Mouse (Mus musculus): ENCODE measurements around the gene Ccdc191. TPM values are rescaled to one million over a fixed set of nuclear protein-coding genes. Genes with fewer than 3 reads are reported as not detected.

Ccdc191 gene
- polyA plus RNA-seq, 1 experiment from 2014 or later = 13.2 TPM

- Histone ChIP-seq H3K27me3 (ENCODE audit: control insufficient read depth, insufficient read depth, low read length) (no peaks in the 10 kb centered on the region), H3K9me3 (replicated peaks; ENCODE audit: control insufficient read depth, low read length) (no peaks in the 10 kb centered on the region), H3K9ac (replicated peaks; ENCODE audit: low read length) (no peak overlapping the region), H3K4me2 (ENCODE audit: low read depth, low read length) (no peak overlapping the region), H3K36me3 (replicated peaks; ENCODE audit: control insufficient read depth, insufficient read depth, low read depth, low read length) (no peaks in the 10 kb centered on the region; the same call in 1 of the 2 replicates), H3K4me3 (ENCODE audit: low read depth, low read length) (no peak overlapping the region), H3K4me1 (ENCODE audit: control insufficient read depth, insufficient read depth, low read length) (no peaks in the 10 kb centered on the region), H3K27ac (replicated peaks; ENCODE audit: low read depth, low read length) (no peak overlapping the region)
- WGBS = 84% methylated on average over 3 of the region's 3 CpGs
- ATAC-seq (replicated peaks; ENCODE audit: insufficient number of reproducible peaks, low FRiP score, low TSS enrichment, low read depth) (no peak), DNase-seq (ENCODE audit: low spot score) (no peak)
These were observed 29.3 kb downstream of the Ccdc191 start for GRCm38 (mm10) chr16:43918867-43919266.

DNA sequence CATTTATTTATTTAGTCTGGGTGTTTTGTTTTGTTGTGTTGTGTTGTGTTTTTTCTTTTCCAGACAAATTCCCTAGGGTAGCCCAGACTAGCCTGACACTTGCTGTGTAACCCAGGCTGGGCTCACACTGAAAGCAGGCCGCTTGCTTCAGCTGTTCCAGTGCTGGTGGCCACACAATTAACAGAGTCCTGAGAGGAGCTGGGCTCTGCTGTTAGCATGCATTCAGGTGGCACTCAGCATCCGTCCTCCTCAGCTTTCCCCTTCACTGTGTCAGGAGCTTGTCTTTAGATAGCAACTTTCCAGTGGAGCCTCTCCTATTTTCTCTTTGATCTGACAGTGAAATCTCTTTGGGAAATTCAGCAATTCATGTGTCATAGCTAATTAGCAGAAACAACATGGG lies 32.4 kb downstream of the Ccdc191 start:
- 44% methylated on average over 2 of the region's 2 CpGs for WGBS
- ATAC-seq (replicated peaks; ENCODE audit: insufficient number of reproducible peaks, low FRiP score, low TSS enrichment, low read depth) (no peak), DNase-seq (ENCODE audit: low spot score) (no peak)
- Histone ChIP-seq H3K4me2 (ENCODE audit: low read depth, low read length) (no peak overlapping the region), H3K36me3 (replicated peaks; ENCODE audit: control insufficient read depth, insufficient read depth, low read depth, low read length) (no peaks in the 10 kb centered on the region; the same call in 1 of the 2 replicates), H3K9me3 (replicated peaks; ENCODE audit: control insufficient read depth, low read length) (no peaks in the 10 kb centered on the region), H3K4me1 (ENCODE audit: control insufficient read depth, insufficient read depth, low read length) (no peaks in the 10 kb centered on the region), H3K9ac (replicated peaks; ENCODE audit: low read length) (no peak overlapping the region), H3K27me3 (ENCODE audit: control insufficient read depth, insufficient read depth, low read length) (no peaks in the 10 kb centered on the region), H3K27ac (replicated peaks; ENCODE audit: low read depth, low read length) (no peak overlapping the region), H3K4me3 (ENCODE audit: low read depth, low read length) (no peak overlapping the region)

GRCm38 (mm10) chr16:43922630-43923029 lies 33.0 kb downstream of the Ccdc191 start:
- Histone ChIP-seq H3K4me3 (ENCODE audit: low read depth, low read length) (no peak overlapping the region), H3K27ac (replicated peaks; ENCODE audit: low read depth, low read length) (no peak overlapping the region), H3K9ac (replicated peaks; ENCODE audit: low read length) (no peak overlapping the region), H3K36me3 (replicated peaks; ENCODE audit: control insufficient read depth, insufficient read depth, low read depth, low read length) (no peaks in the 10 kb centered on the region; the same call in 1 of the 2 replicates), H3K9me3 (replicated peaks; ENCODE audit: control insufficient read depth, low read length) (no peaks in the 10 kb centered on the region), H3K4me2 (ENCODE audit: low read depth, low read length) (no peak overlapping the region), H3K27me3 (ENCODE audit: control insufficient read depth, insufficient read depth, low read length) (no peaks in the 10 kb centered on the region), H3K4me1 (ENCODE audit: control insufficient read depth, insufficient read depth, low read length) (no peaks in the 10 kb centered on the region)
- WGBS = 62% methylated on average over 3 of the region's 3 CpGs
- DNase-seq (ENCODE audit: low spot score) (no peak), ATAC-seq (replicated peaks; ENCODE audit: insufficient number of reproducible peaks, low FRiP score, low TSS enrichment, low read depth) (no peak)

DNA sequence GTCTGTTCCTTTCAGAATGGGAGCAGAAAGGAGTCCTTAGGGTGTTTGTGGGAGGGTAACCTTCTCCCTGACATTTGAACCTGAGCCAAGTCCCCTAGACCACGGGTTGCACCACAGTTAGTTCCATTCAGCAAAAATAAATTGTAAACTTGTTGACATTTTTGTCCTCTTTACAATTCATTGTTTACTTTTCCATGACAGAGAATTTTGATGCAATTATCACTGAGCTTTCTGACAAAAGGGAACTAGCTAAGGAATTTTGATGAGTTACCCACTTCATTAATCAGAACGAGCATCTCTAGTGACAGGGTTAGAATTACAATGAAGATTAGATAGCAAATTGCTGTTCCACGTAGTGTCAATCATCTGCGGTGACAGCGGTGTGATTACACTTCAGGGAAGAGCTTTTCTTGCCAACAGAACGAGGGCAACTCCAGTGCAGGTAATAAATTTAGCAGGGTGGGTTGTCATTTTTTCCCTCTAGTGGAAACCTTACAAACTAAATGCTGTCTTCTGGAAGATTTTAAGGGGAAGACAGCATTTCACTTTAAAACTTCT lies 35.5 kb downstream of the Ccdc191 start:
- Histone ChIP-seq H3K9me3 (replicated peaks; ENCODE audit: control insufficient read depth, low read length) (no peaks in the 10 kb centered on the region), H3K4me2 (ENCODE audit: low read depth, low read length) (no peak overlapping the region), H3K27me3 (ENCODE audit: control insufficient read depth, insufficient read depth, low read length) (no peaks in the 10 kb centered on the region), H3K4me3 (ENCODE audit: low read depth, low read length) (no peak overlapping the region), H3K4me1 (ENCODE audit: control insufficient read depth, insufficient read depth, low read length) (no peaks in the 10 kb centered on the region), H3K27ac (replicated peaks; ENCODE audit: low read depth, low read length) (no peak overlapping the region), H3K36me3 (replicated peaks; ENCODE audit: control insufficient read depth, insufficient read depth, low read depth, low read length) (no peaks in the 10 kb centered on the region), H3K9ac (replicated peaks; ENCODE audit: low read length) (no peak overlapping the region)
- 69% methylated on average over 6 of the region's 6 CpGs for WGBS
- ATAC-seq (replicated peaks; ENCODE audit: insufficient number of reproducible peaks, low FRiP score, low TSS enrichment, low read depth) = no peak
- DNase-seq (ENCODE audit: low spot score) = no peak

DNA sequence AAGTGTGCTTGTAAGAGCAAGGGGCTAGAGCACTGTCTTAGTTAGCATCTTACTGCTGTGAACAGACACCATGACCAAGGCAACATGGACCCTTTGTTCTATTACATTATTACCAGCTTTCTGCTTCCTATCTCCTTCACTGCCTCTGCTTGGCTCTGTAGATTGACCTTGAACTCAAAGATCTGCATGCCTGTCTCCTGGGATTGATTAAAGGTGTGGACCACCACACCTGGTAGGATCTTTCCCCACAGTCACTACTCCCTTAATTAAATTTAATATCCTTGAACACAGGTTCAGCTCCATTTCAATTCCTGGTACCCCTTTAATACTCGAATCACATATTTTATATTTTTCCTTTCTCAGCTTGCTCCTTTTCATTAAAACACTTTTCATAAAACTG lies 36.2 kb downstream of the Ccdc191 start:
- 89% methylated on average over 1 of the region's 1 CpGs for WGBS
- no peak overlapping the region for H3K4me3 ChIP-seq (ENCODE audit: low read depth, low read length)
- no peaks in the 10 kb centered on the region for H3K4me1 ChIP-seq (ENCODE audit: control insufficient read depth, insufficient read depth, low read length)
- H3K9ac ChIP-seq (replicated peaks; ENCODE audit: low read length) = no peak overlapping the region
- H3K4me2 ChIP-seq (ENCODE audit: low read depth, low read length) = no peak overlapping the region
- no peak overlapping the region for H3K27ac ChIP-seq (replicated peaks; ENCODE audit: low read depth, low read length)
- no peaks in the 10 kb centered on the region for H3K27me3 ChIP-seq (ENCODE audit: control insufficient read depth, insufficient read depth, low read length)
- H3K36me3 ChIP-seq (replicated peaks; ENCODE audit: control insufficient read depth, insufficient read depth, low read depth, low read length) = no peaks in the 10 kb centered on the region
- ATAC-seq (replicated peaks; ENCODE audit: insufficient number of reproducible peaks, low FRiP score, low TSS enrichment, low read depth) (no peak), DNase-seq (ENCODE audit: low spot score) (no peak)
- no peaks in the 10 kb centered on the region for H3K9me3 ChIP-seq (replicated peaks; ENCODE audit: control insufficient read depth, low read length)

DNA sequence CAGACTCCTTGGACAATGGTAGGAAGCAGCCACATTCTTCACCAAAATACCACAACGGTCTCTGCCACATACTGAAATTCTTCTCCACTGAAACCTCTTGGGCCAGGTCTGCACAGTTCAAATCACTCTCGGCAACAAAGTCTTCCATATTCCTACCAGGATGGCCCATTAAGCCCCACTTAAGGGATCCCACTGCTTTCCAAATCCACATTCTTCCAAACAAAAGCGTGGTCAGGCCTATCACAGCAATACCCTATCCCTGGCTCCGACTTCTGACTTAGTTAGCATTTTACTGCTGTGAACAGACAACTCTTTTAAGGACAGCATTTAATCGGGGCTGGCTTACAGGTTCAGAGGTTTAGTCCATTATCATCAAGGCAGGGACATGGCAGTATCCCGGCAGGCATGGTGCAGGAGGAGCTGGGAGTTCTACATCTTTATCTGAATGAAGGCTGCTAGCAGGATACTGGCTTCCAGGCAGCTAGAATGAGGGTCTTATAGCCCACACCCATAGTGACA lies 36.8 kb downstream of the Ccdc191 start, which contains the start of gene Qtrt2:
Qtrt2 (minus strand) TSS at position 469 of the 519 bp plus-strand sequence.
- H3K4me2 ChIP-seq (ENCODE audit: low read depth, low read length) = no peak within 1 kb of the TSS
- ATAC-seq (replicated peaks; ENCODE audit: insufficient number of reproducible peaks, low FRiP score, low TSS enrichment, low read depth) = no peak
- no peaks in the 10 kb centered on the region for H3K36me3 ChIP-seq (replicated peaks; ENCODE audit: control insufficient read depth, insufficient read depth, low read depth, low read length)
- DNase-seq (ENCODE audit: low spot score) = no peak
- H3K27ac ChIP-seq (replicated peaks; ENCODE audit: low read depth, low read length) = no peak within 1 kb of the TSS
- H3K4me1 ChIP-seq (ENCODE audit: control insufficient read depth, insufficient read depth, low read length) = no peaks in the 10 kb centered on the region
- 75% methylated on average over 6 of the region's 6 CpGs for WGBS
- no peaks in the 10 kb centered on the region for H3K9me3 ChIP-seq (replicated peaks; ENCODE audit: control insufficient read depth, low read length)
- H3K9ac ChIP-seq (replicated peaks; ENCODE audit: low read length) = no peak within 1 kb of the TSS
- H3K4me3 ChIP-seq (ENCODE audit: low read depth, low read length) = no peak within 1 kb of the TSS
- no peaks in the 10 kb centered on the region for H3K27me3 ChIP-seq (ENCODE audit: control insufficient read depth, insufficient read depth, low read length)

DNA sequence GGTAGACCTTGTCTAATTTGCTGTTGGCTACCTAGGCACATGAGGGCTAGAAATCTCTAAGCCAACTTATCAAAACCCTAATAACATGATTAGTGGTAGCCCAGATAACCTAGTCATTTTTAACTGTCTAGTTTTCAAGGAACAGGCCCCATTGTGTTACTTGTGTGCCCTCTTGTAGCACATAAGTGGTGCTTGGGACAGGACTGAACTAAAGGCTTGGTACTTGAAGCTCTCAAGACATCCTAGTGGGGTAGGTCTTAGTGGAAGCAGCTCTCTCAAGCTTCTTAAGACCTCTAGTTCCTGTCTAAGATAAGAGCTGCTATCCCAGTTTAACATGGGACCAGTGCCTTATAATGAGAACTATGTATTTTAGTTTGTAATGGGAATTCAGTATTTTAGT lies 41.0 kb downstream of the Ccdc191 start:
- H3K27me3 ChIP-seq (ENCODE audit: control insufficient read depth, insufficient read depth, low read length) = no peaks in the 10 kb centered on the region
- no peak overlapping the region for H3K27ac ChIP-seq (replicated peaks; ENCODE audit: low read depth, low read length)
- H3K4me3 ChIP-seq (ENCODE audit: low read depth, low read length) = no peak overlapping the region
- DNase-seq (ENCODE audit: low spot score) (no peak), ATAC-seq (replicated peaks; ENCODE audit: insufficient number of reproducible peaks, low FRiP score, low TSS enrichment, low read depth) (no peak)
- H3K36me3 ChIP-seq (replicated peaks; ENCODE audit: control insufficient read depth, insufficient read depth, low read depth, low read length) = no peaks in the 10 kb centered on the region
- H3K4me2 ChIP-seq (ENCODE audit: low read depth, low read length) = no peak overlapping the region
- H3K9me3 ChIP-seq (replicated peaks; ENCODE audit: control insufficient read depth, low read length) = no peaks in the 10 kb centered on the region
- H3K9ac ChIP-seq (replicated peaks; ENCODE audit: low read length) = no peak overlapping the region
- no peaks in the 10 kb centered on the region for H3K4me1 ChIP-seq (ENCODE audit: control insufficient read depth, insufficient read depth, low read length)

DNA sequence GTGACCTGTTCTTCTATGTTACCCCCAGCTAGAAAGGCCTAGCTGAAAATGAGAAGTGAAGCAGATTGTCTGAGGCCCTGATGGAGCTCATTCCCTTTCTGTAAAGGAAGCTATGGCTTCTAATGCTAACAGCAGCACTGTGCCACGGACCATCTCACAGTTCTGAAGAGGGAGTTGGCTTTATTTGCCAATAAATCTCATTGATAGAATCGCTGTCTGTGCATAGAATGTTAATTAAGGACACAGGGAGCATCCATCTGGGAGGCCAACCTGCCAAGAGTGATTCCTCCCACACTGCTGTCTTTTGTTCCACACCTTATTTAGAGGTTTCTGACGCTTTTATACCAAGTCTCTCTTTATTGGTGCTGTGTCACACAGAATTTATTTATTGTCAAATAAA lies 41.9 kb downstream of the Ccdc191 start:
- ATAC-seq (replicated peaks; ENCODE audit: insufficient number of reproducible peaks, low FRiP score, low TSS enrichment, low read depth) (no peak), DNase-seq (ENCODE audit: low spot score) (no peak)
- Histone ChIP-seq H3K4me2 (ENCODE audit: low read depth, low read length) (no peak overlapping the region), H3K9me3 (replicated peaks; ENCODE audit: control insufficient read depth, low read length) (no peaks in the 10 kb centered on the region), H3K9ac (replicated peaks; ENCODE audit: low read length) (no peak overlapping the region), H3K27me3 (ENCODE audit: control insufficient read depth, insufficient read depth, low read length) (no peaks in the 10 kb centered on the region), H3K4me1 (ENCODE audit: control insufficient read depth, insufficient read depth, low read length) (no peaks in the 10 kb centered on the region), H3K27ac (replicated peaks; ENCODE audit: low read depth, low read length) (no peak overlapping the region), H3K4me3 (ENCODE audit: low read depth, low read length) (no peak overlapping the region), H3K36me3 (replicated peaks; ENCODE audit: control insufficient read depth, insufficient read depth, low read depth, low read length) (no peaks in the 10 kb centered on the region)
- WGBS = 76% methylated on average over 3 of the region's 3 CpGs

Data from embryonic facial prominence, embryonic 11.5 days (tissue).